Mouse (Mus musculus) lung, adult 2 months (tissue): Measurements from ENCODE around the gene Smg9.

Experiments
- CTCF ChIP-seq: fragments of 200-500 bp; IDR thresholded peaks from 2 replicates; pipeline ENCODE4 v1.5.1; 2011; ENCODE audit warnings: mild to moderate bottlenecking, low read length, control low read depth; ENCODE audit not compliant: insufficient read depth
- POLR2A ChIP-seq: fragments of 200-500 bp; IDR thresholded peaks from 2 replicates; pipeline ENCODE4 v1.6.1; 2011; ENCODE audit warnings: low read depth, mild to moderate bottlenecking, control low read depth, low read length, borderline replicate concordance; ENCODE audit errors: extremely low read depth

DNA sequence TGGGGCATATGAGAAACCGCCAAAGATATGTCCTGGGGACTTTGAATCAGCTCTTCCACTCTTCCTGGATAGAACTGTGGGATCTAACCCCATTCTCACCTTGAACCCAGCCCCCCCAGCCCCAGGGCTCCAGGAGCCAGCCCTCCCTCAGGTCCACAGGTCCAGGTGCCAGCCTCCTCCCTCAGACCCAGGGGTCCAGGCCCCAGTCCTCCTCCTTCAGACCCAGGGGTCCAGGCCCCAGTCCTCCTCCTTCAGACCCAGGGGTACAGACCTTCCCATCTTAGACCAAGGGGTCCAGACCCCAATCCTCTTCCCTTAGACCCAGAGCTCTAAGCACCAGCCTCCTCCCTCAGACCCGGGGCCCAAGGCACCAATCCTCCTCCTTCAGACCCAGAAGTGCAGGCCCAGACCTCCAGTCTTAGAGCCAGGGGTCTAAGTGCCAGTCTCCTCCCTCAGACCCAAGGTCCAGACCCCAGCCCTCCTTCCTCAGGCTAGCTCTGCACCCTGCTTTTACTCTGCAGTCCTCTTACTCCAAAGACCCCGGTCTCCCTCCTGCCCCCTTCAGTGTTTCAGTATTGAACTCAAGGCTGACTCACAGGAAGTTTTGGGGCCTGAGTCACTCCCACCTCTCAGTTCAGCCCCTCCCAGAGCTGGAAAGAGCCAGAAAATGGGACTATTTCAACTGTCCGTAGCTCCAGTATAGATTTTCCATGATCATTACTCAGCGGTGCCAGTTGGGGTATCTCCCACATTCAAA lies 34.0 kb upstream of the Smg9 start:
- TF ChIP-seq CTCF (no peak), POLR2A (no peak)
